Mouse (Mus musculus) splenic B cell, adult 2 months (primary cell): ENCODE data around the gene Tnfsf14.

Experiments
- DNase-seq: peaks from one replicate; pipeline ENCODE4 v3.0.0-alpha.2; 2011; ENCODE audit warnings: low read depth, low spot score
- H3K27me3 ChIP-seq: 2 replicates; pipeline ENCODE4 v1.6.1; 2012; ENCODE audit warnings: mild to moderate bottlenecking, low read length, moderate library complexity, mixed read lengths; ENCODE audit not compliant: control insufficient read depth, poor library complexity, insufficient read depth, severe bottlenecking
- H3K36me3 ChIP-seq: 2 replicates; pipeline ENCODE4 v1.6.1; 2012; ENCODE audit warnings: mild to moderate bottlenecking, low read length, moderate library complexity, mixed read lengths; ENCODE audit not compliant: control insufficient read depth, poor library complexity, insufficient read depth, severe bottlenecking

Gene Tnfsf14

DNA sequence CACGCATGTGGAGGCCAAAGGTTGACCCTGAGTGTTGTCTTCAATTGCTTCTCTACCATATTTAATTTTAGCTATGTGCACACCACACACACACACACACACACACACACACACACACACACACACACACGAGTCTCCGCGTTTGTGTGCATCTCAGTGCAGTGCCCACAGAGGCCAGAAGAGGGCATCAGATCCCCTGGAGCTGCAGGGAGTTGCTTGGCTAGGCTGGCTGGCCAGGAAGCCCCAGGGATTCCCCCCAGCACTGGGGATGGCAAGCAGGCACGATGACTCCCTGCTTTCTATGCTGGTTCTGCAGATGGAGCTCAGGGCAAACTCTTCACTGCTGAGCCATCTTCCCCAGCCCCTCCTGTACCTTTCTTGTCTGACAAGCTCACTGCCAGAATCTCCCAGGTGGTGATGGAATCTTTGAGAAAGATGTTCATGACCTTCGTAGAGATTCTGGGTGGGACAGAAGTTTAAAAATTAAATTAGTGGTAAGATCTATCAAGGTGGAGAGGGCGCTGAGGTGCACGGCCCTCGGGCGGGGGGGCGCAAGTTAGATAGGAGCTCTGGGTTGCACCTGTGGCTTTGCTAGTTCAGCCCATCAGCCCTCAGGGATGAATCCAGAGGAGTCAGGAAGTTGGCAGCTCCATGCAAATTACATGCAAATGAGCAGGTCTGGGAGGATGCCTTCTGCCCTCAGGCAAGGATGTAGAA is 25.3 kb upstream of the Tnfsf14 start:
- peak; percentile 85 for DNase-seq
- no peaks in the 10 kb centered on the region for H3K36me3 ChIP-seq
- no peaks in the 10 kb centered on the region for H3K27me3 ChIP-seq

- no peaks in the 10 kb centered on the region for H3K36me3 ChIP-seq
- no peaks in the 10 kb centered on the region for H3K27me3 ChIP-seq
- no peak for DNase-seq
These were observed 24.4 kb upstream of the Tnfsf14 start for GRCm38 (mm10) chr17:57218335-57218900.

GRCm38 (mm10) chr17:57214676-57215387 is 20.9 kb upstream of the Tnfsf14 start:
- Histone ChIP-seq H3K36me3 (no peaks in the 10 kb centered on the region), H3K27me3 (no peaks in the 10 kb centered on the region)
- peak; percentile 22 for DNase-seq

GRCm38 (mm10) chr17:57211501-57211900 is 17.5 kb upstream of the Tnfsf14 start:
- Histone ChIP-seq H3K27me3 (no peaks in the 10 kb centered on the region), H3K36me3 (no peaks in the 10 kb centered on the region)
- no peak for DNase-seq

DNA sequence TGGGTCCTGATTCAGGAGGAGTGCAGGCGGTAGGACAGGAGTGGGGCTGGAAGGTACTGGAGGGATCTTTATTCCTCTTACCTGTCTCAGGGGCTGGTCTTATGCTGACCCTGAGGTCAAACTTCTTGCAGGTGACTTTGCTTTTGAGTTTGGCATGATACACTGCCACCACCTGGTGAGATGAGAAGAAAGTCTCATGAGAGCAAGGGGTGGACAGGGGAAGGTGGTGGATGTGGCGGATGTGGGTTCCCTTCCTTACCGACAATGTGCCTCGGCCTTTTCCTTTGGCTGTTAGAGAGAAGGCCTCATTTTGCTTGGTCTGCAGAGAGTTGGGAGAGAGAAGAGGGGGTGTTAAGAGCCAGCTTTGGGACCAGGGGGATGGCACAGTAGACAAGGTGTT is 15.4 kb upstream of the Tnfsf14 start:
- no peaks in the 10 kb centered on the region for H3K27me3 ChIP-seq
- peak; percentile 44 for DNase-seq
- H3K36me3 ChIP-seq = no peaks in the 10 kb centered on the region

DNA sequence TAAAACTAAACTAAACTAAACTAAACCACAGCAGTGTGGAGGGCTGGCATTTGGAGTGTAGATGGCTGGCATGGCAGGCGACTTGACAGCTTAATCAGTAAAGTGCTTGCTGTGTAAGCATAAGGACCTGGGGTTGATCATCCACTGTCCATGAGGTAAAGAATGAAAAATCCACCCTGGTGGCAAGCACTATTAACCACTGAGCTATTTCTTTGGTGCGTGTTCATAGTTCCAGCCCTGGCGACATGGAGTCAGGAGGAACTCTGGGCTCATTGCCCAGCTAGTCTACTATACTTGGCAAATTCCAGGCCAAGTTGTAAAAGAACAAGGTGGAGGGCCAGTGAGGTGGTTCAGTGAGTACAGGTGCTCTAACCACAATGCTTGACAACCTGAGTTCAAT is 14.0 kb upstream of the Tnfsf14 start:
- H3K27me3 ChIP-seq = no peaks in the 10 kb centered on the region
- no peaks in the 10 kb centered on the region for H3K36me3 ChIP-seq
- DNase-seq = no peak

DNA sequence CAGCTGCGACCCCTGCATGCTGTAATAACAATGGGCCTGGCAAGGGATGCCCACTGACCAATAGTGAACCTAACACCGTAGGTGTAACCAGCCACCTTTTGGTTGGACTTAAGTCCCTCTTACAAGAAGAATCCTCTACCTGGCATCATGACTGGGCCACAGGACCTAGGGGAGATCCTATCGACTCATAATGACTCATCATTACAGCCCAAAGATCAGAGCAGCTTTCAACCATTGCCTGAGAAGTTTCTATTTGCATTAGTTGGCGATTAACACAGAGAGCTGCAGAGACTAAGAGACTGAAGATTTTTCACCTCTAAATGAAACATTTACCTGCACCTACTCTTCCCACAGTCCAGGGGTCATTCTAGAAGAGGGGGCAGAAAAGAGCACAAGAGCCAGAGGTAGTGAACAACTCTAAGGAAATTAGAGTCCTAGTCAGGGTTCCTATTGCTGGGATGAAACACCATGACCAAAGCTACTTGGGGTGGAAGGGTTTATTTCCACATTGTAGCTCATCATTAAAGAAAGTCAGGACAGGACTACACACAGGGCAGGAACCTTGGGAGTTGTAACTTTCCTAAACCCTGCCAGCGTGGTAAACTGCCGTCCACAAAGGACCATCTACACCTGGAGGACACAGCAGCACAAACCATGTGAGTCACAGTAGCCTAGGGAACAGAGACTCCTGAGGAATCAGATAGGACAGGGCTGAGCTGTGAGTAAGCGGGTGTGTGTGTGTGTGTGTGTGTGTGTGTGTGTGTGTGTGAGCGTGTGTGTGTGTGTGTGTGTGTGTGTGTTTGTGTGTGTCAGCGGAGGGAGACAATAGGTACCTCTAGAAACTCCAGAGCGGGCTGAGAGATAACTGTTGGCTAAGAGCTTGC is 8.1 kb upstream of the Tnfsf14 start:
- Histone ChIP-seq H3K36me3 (no peaks in the 10 kb centered on the region), H3K27me3 (no peaks in the 10 kb centered on the region)
- DNase-seq = no peak

DNA sequence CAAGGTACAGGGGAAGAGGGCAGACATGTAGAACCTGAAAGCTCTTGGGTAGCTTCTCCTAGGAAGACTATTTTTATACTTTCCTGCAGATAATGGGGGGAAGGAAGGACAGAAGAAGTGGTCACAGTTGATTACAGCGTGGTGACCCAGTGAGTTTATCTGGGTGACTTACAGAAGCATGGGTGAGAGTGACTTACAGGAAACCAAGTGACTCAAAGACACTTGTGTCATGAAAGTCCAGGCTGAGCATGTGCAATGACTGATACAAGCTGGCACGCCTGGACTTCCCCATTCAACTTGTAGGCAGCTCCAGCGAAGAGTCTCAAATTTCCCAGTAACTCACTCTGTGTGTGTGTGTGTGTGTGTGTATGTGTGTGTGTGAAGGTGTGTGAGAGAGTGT is 4.3 kb upstream of the Tnfsf14 start:
- no peaks in the 10 kb centered on the region for H3K27me3 ChIP-seq
- no peak for DNase-seq
- no peaks in the 10 kb centered on the region for H3K36me3 ChIP-seq

- DNase-seq = no peak
- Histone ChIP-seq H3K27me3 (no peaks in the 10 kb centered on the region), H3K36me3 (no peaks in the 10 kb centered on the region)
These were observed 1.5 kb upstream of the Tnfsf14 start for GRCm38 (mm10) chr17:57195326-57196010.

DNA sequence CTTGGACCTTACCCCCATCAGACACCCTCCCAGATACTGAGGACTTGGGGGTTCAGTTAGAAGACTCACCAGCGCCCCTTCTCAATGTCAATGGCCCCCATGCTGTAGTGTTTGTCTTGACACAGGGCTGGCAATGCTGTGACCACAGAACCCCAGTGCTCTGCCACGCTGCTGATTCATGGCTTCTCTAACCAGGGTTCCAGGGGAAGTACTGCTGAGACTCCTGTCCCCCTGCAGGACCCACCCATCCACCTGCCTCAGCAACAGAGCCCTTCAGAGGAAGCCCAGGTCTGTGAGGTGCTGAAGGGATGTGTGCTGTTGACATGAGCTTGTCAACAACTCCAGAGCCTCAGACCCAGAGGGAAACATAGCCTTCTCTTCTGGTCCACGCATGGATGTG is 794 bp upstream of the Tnfsf14 start:
- Histone ChIP-seq H3K27me3 (no peaks in the 10 kb centered on the region), H3K36me3 (no peaks in the 10 kb centered on the region)
- DNase-seq = no peak

DNA sequence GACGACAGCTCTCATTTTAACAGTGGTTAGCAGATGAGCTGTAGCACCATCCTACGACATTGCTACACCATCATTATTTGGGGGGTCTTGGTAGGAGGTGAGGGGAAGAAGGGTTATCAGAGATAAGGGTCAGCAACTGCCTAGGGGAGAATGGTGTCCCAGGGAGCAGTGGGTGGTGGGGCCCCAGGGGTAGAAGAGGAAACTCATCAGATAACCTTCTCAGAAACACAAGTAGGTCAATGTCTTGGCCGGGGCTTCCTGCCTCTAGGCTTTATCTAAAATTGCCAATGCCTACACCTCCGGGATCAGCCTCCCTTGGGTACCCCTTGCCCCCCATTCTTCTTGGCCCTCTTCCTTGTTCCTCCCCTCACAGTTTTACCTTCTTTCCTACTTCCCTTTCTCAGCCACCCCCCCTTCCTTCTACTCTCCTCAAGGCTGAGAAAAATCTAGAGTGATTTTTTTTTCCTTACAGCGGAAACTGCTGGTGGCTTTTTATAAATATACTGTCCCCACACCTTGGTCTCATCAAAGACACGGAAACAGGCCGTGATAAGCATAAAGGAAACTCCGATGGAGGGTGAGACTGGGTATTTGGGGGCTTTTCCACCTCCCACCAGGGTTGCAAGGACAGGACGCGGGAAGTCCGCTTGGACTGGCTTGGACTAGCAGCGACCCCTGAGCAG is 5.3 kb downstream of the Tnfsf14 start:
- H3K36me3 ChIP-seq = no peaks in the 10 kb centered on the region
- no peak for DNase-seq
- no peaks in the 10 kb centered on the region for H3K27me3 ChIP-seq

GRCm38 (mm10) chr17:57185641-57186040 is 8.3 kb downstream of the Tnfsf14 start:
- Histone ChIP-seq H3K36me3 (no peaks in the 10 kb centered on the region), H3K27me3 (no peaks in the 10 kb centered on the region)
- DNase-seq = no peak

- no peak for DNase-seq
- no peaks in the 10 kb centered on the region for H3K27me3 ChIP-seq
- H3K36me3 ChIP-seq = no peaks in the 10 kb centered on the region
These were observed 11.1 kb downstream of the Tnfsf14 start for GRCm38 (mm10) chr17:57182871-57183270.

DNA sequence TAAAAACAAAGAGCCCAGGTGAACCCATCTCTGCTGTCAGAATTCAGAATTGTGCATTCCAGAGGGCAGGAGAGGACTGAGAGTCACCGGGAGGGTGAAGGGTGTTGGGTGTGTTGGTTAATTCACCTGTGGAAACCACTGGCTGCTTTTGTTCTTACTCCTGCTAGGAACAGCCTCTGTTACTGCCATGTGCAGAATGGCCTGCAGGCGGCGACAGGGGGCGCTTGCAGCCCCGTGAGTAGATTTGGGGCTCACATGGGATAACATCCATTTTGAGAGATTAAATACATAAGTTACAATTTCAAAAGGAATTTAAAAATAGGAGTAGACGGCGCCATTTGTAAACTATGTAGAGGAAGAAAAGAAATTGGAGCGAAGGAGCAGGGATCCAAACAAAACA is 13.6 kb downstream of the Tnfsf14 start:
- peak; percentile 58 for DNase-seq
- H3K27me3 ChIP-seq = no peaks in the 10 kb centered on the region
- no peaks in the 10 kb centered on the region for H3K36me3 ChIP-seq
